Mouse (Mus musculus): ENCODE results near the gene Zscan10.
"Not testable (repeated sequence)": the region's sequence is repeated elsewhere in the genome, so short reads cannot be mapped to it uniquely, and the experiment has no call there.

Gene Zscan10

DNA sequence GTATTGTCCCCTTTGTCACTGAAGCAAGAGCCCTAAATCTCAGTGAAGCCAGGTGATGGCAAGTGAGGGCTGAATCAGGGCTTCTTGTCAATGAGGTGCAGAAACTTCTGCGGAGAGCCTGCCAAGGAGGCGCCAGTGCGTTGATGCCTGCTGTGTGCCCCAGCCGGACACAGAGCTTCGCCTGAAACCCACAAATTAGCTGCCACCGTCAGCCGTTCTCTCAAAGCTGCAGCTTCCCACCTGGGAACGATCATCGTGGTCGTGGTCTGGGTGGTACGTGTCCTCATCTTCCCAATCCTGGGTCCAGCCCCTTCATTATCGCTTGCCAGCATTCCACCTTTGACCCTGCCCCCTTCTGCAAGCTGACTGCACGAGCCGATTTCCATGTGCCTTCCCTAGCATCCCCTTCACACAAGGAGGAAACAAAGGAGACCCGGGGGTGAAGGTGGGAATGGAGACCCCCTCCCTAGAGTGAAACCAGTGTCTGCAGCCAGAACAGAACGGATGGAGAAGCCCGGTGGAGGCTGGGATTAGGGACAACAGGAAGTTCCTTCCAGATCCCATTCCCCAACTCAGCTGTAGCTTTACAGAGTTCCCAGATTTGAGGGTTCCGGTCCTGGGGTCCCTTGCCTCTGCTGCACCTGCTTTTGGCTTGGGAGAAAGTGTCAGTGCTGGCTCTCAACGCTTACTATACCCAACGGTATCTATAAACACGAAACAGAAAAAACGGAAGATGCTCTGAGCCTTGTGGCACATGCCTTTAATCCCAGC is 14.8 kb upstream of the Zscan10 start:
- no peak for DNase-seq (ENCODE audit: extremely low read depth, low read depth)

DNA sequence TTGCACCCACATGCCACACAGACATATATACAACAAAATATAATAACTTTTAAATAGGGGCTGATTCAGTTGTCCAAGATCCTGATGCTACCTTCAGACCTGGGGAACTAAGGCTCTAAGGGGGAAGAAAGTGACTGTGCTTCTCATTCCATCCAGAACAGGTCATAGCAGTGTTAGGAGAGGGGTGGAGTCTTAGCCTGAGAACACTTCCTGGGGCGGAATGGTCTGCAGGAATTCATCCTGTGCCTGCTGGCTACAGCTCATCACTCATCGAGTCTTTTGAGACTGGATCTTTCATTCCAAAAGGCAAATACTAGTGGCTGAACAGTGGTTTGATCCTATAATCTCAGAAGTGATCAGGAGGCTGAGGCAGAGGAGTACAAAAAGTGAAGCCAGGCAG is 13.4 kb upstream of the Zscan10 start:
- no peak for DNase-seq (ENCODE audit: extremely low read depth, low read depth)

DNA sequence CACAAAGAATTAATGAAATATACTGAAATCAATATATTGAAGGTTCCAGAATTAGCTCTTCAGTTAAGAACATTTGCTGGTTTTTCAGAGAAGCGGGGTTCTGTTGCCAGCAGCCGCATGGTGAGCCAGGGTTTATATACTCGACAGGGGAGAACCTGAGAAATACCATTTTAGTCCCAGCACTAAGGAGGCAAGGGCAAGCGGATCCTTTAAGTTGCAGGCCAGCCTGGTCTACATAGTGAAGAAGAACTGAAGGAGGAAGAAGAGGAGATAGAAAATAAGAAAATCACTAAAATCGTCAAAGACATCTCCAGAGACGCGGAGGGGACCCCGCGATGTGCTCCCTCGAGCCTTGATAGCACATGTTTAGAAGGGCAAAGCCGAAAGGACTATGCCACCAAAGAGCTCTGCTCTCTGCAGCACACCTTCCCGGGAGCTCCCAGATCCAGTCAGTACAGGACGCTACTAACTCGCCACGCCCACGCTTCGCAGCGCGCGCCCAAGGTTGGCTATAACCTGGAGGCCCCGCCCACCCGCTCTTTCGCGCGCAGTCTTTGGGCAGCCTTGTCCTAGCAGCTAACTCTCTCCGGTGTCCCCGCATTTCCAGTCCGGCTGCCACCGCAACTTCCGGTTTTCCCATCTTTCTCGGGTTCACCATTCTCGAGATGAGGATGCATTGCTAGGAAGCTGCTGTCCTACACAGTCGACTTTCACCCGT is 8.3 kb upstream of the Zscan10 start:
- peak; percentile 89 for DNase-seq (ENCODE audit: extremely low read depth, low read depth)

DNA sequence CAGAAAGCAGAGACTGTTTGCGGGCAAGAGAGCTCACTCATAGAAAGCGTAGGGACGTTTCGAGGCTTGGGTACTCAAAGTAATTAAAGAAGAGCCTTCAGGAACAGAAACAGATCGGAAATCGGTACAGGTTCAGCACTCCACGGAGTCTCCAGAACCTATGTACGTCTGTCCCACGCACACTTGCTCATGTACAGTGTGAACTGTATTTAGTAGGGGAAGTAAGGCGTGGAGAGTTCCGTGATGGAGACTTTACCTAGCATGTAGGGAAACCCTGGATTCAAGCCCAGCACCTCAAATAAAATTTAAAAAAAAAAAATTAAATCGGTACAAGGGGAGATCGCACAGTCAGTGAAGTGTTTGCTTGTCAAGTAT is 7.7 kb upstream of the Zscan10 start:
- DNase-seq (ENCODE audit: extremely low read depth, low read depth), result no peak

DNA sequence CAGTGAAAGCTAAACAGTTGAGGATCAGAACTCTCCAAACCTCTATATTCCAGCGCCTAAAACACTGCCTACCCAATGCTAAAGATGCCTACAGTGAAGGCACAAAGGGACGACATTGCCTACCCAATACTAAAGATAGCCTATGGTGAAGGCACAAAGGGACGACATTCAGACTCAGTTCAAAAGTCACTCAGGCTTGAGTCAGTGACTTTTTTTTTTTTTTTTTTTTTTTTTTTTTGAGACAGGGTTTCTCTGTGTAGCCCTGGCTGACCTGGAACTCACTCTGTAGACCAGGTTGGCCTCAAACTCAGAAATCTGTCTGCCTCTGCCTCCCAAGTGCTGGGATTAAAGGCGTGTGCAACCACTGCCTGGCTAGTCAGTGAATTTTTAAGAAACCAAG is 5.5 kb upstream of the Zscan10 start:
- DNase-seq (ENCODE audit: extremely low read depth, low read depth), result not testable (repeated sequence)

DNA sequence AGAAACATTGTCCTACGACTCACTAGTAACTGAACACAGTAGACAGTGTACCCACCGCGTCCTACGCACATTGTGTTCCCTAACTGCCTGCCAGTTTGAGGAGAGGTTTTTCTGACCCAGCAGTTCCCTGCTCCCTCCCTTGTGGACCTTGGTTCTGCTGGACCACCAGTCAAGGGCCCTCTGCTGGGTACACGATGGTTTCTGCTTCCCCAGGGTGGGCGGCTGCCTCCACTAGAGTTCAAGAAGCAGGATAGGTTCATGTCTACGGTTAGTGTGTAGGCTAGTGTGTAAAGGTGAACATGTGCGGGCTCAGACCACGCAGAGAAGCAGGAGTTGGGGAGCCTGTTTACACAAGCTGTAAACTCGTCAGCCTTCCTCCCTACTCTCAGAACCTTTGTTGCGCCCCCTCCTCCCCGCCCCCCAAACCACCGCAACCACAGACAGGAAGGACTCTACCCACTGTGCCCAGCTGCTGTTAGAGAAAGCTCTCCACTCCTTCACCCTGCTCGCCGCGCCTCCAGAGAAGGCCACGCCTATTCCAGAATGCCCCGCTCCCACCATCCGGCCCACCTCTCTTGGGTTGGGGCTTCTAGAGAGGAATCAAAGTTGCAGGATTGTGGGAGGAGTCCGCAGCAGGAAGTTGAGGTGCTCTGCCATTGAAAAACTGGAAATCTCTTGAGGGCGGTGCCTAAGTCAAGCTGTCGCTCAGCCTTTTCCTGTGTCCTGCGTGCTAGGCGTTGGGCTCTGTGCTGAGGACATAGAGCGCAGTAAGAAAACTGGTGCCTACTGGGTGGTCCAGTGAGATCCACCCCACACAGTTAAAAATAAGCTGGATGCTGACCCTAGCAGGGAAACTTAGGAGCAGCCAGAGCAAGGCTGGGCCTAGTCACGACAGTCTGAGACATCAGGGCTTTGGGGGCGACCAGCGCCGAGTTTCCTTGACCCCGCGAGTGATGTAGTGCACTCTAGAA is 1.8 kb upstream of the Zscan10 start, which contains the start of gene Zfp13:
TSS of gene Zfp13 (minus strand) at position 906 of the 971 bp plus-strand sequence.
- DNase-seq (ENCODE audit: extremely low read depth, low read depth), result peak; percentile 97

GRCm38 (mm10) chr17:23599605-23600063 is 1.0 kb upstream of the Zscan10 start:
- DNase-seq (ENCODE audit: extremely low read depth, low read depth), result peak; percentile 75

GRCm38 (mm10) chr17:23601836-23602585 is 1.4 kb downstream of the Zscan10 start:
- DNase-seq (ENCODE audit: extremely low read depth, low read depth), result no peak

DNA sequence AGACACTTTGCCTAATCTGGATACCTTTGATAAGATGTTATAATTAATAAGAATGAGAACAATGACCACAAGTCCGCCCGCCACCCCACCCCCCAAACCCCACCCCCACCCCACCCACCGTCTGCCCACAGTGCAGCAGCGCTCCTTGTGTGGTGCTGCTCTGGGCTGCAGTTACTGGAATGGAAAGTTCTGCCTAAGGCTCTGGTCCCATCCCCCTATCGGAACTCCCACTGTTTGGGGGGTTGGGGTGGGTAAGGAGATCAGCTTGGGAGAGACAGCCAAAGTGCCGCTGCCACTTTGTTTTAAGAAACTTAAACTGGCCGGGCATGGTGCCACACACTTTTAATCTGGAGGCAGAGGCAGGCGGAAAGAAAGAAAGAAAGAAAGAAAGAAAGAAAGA is 2.4 kb downstream of the Zscan10 start:
- DNase-seq (ENCODE audit: extremely low read depth, low read depth), result no peak

DNA sequence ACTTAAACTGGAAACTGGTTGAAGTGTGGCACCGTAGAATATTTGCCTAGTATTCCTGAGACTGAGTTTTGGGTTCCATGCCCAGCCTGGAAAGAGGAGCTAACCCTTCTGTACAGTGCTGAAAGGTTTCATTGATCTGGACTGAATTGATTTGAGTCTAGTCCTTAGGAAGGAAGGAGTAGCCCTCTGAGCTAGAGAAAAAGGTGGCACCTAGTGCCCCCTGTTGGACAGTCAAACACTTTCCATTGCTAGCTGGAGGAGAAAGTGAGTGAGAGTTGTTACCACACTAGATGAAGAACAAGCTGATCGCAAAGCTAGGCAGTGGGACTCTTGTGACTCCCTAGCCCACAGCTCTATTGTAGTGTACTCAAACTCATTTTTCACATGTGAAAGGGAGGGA is 2.9 kb downstream of the Zscan10 start:
- DNase-seq (ENCODE audit: extremely low read depth, low read depth), result no peak

DNA sequence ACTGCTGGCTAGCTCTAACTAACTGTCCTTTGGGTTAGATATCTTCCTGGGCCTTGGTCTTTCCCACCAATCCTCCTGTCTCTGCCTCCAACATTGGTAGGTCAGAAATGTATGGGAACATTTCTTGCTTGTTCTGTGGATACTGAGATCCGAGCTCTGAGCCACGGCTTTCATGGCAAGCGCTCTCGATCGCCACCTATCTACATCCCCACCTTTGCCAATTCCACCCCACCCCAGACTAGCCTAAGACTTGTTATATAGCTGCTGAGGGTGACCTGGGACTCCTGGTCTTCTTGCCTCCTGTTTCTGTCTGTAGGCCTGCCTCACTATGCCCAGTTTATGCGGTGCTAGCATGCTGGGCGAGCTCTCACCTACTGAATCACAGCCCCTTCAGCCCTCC is 3.7 kb downstream of the Zscan10 start:
- no peak for DNase-seq (ENCODE audit: extremely low read depth, low read depth)

- no peak for DNase-seq (ENCODE audit: extremely low read depth, low read depth)
These were observed 4.6 kb downstream of the Zscan10 start for GRCm38 (mm10) chr17:23605220-23605619.

DNA sequence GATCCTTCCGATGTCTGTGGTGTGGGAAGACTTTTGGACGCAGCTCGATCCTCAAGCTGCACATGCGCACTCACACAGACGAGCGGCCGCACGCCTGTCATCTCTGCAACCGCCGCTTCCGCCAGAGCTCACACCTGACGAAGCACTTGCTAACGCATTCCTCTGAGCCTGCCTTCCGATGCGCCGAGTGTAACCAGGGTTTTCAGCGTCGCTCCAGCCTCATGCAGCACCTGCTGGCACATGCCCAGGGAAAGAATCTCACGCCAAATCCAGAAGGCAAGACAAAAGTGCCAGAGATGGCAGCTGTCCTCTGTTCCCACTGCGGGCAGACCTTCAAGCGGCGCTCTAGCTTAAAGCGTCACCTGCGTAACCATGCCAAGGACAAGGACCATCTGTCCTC is 9.0 kb downstream of the Zscan10 start:
- no peak for DNase-seq (ENCODE audit: extremely low read depth, low read depth)

DNA sequence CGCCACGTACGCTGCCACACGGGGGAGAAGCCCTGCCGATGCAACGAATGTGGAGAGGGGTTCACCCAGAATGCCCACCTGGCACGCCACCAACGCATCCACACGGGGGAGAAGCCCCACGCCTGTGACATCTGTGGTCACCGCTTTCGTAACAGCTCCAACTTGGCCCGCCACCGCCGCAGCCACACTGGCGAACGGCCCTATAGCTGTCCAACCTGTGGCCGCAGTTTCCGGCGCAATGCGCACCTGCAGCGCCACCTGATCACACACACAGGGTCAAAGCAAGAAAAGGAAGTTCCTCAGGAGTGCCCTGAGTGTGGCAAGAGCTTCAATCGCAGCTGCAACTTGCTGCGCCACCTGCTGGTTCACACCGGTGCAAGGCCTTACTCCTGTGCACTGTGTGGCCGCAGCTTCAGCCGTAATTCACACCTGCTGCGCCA is 9.7 kb downstream of the Zscan10 start:
- DNase-seq (ENCODE audit: extremely low read depth, low read depth), result no peak

GRCm38 (mm10) chr17:23617087-23617486 is 16.4 kb downstream of the Zscan10 start:
- no peak for DNase-seq (ENCODE audit: extremely low read depth, low read depth)

DNA sequence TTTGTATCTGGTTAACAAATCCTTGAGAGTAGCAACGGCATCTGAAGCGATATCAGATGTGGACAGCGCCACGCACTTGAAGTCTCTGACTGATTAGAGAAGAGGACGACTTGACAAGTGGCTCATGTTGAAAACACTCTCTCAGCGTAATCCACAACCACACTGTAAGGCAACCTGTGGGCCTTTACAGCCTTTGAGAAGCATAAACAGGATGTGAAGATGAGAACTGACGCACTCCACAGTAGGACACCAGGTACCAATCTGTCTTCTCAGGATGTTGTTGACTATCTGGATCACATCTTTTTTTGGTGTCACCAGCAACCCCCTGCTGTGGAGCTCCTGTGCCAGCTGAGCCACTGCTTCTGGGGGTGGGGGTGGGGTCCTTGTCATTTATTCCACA is 19.7 kb downstream of the Zscan10 start:
- no peak for DNase-seq (ENCODE audit: extremely low read depth, low read depth)

GRCm38 (mm10) chr17:23627813-23628212 is 27.2 kb downstream of the Zscan10 start:
- DNase-seq (ENCODE audit: extremely low read depth, low read depth), result no peak

DNA sequence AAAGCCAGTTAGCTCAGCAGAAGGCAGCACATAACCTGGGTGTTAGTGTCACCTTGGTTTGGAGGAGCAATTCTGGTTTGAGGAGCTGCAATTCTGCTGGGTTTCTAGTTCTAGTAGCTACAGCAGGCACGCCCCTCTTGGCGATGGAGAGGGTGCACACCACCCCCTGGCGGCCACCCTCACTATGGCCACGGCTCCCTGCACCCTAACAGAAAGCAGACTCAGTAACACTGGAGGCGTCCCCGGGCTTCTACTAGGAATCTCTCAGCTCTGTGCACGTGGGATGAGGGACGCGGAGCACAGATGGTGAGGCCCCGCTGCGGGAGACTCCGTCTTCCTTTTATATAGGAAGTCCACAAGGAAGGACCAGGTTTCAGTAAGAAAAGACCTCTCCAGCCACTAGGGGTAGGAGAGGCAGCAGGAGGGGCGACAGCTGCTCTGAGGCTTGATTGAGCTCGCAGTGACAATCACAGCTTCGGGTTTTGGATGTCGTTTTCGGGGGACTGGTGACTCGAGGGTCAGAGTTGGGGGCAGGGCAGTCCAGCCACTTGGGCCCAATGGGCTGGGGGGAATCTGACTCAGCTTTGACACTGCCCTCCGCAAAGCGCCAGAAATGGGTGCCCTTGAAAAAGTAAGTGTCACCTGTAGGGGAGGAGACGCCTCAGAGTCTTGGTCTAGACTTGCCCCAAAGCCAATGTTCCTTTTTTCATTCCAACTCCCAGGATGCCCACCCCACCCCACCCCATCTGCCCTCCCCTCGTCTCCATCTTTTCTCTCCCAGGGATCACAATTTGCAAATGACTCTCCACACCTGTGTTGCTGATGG is 29.8 kb downstream of the Zscan10 start:
- peak; percentile 32 for DNase-seq (ENCODE audit: extremely low read depth, low read depth)

DNA sequence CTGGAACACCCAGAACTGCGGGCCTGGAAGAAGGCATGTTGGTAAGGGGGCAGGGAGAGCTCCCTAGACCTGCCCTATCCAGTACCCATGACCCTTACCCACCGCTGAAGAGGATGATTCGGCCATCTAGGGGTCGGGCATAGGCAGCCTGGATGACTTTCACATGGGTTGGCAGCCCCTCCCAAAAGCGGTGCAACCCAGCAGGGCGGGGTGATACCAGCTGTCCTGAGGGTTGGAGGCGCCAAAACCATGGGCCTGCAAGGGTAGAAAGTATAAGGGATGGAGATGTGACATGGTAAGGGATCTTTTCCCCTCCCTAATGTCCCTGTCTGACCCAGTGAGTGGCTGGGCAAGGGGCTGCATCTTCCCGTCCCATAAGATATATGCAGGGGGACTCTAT is 30.6 kb downstream of the Zscan10 start:
- no peak for DNase-seq (ENCODE audit: extremely low read depth, low read depth)

Data from MEL-GATA-1-ER (cell line).